Mouse (Mus musculus): Measurements from ENCODE around the gene Trmt5.

DNA sequence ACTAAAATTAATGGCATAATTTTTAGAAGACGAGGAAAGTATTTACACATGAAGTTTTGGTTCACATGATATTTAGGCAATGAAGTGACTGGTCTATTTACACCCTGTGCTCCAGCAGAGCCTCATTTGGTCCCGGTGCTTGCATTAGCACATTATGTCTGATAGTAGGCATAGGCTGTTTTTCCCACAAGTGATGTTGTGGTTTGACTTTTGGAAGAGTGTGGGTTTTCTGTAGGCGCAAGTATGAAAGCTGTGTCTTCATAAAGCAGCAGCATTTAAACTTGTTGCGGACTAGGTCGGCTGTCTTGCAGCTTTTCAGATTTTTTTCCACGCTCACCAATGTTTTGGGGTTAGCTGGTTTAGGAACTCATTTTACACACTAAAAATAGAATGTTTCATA lies 27.2 kb downstream of the Trmt5 start:
- TF ChIP-seq CTCF (IDR thresholded peaks at IDR 0.05; ENCODE audit: borderline replicate concordance, extremely low read depth, insufficient read depth, insufficient read length) (no peak), POLR2A (IDR thresholded peaks at IDR 0.05; ENCODE audit: borderline replicate concordance, extremely low read depth, insufficient read depth, insufficient read length, poor library complexity, severe bottlenecking) (no peak)

Measured in brain, embryonic 14.5 days (tissue).